Mouse (Mus musculus) myocyte (in vitro differentiated cells): ENCODE data around the gene Mc1r. TPM values are rescaled to one million over a fixed set of nuclear protein-coding genes. Genes with fewer than 3 reads are reported as not detected.

Source experiments
- H3K27me3 ChIP-seq: one replicate; pipeline ENCODE4 v1.6.1; 2011; ENCODE audit not compliant: control insufficient read depth, insufficient read depth, insufficient read length
- H3K36me3 ChIP-seq: one replicate; pipeline ENCODE4 v1.6.1; 2011; ENCODE audit not compliant: control insufficient read depth, insufficient read depth
- H3K4me2 ChIP-seq: one replicate; pipeline ENCODE4 v1.6.1; 2011; ENCODE audit warnings: low read depth, control low read depth
- H3K4me3 ChIP-seq: one replicate; pipeline ENCODE4 v1.5.1; 2011; ENCODE audit warnings: mild to moderate bottlenecking, control low read depth, moderate library complexity
- H3K79me2 ChIP-seq: one replicate; pipeline ENCODE4 v1.6.1; 2011; ENCODE audit not compliant: control insufficient read depth, insufficient read depth
- H3ac ChIP-seq: one replicate; pipeline ENCODE4 v1.6.1; 2011; ENCODE audit not compliant: control insufficient read depth, insufficient read length
- CEBPB ChIP-seq: IDR thresholded peaks from 2 replicates; pipeline ENCODE4 v1.6.1; 2011; ENCODE audit warnings: mild to moderate bottlenecking, moderate library complexity; ENCODE audit not compliant: poor library complexity, insufficient read depth, severe bottlenecking
- E2F4 ChIP-seq: IDR thresholded peaks from one replicate; pipeline ENCODE4 v1.6.1; 2011; ENCODE audit warnings: mild to moderate bottlenecking, control low read depth, moderate library complexity; ENCODE audit not compliant: insufficient read depth
- MAX ChIP-seq: IDR thresholded peaks from one replicate; pipeline ENCODE4 v1.6.1; 2011; ENCODE audit warnings: low read depth, mild to moderate bottlenecking, control low read depth
- MYOD1 ChIP-seq, 3 experiments: IDR thresholded peaks; one replicate each; pipeline ENCODE4 v1.6.1; 2011; ENCODE audit warnings: control low read depth in 2 of 3, low read depth in 2 of 3, mild to moderate bottlenecking in 2 of 3, moderate library complexity in 1 of 3; ENCODE audit not compliant: insufficient read length in 2 of 3, control insufficient read depth in 1 of 3
- MYOG ChIP-seq, 3 experiments: IDR thresholded peaks; one replicate each; pipeline ENCODE4 v1.6.1; 2011; ENCODE audit warnings: control low read depth in 2 of 3, low read depth in 2 of 3, mild to moderate bottlenecking in 2 of 3; ENCODE audit not compliant: insufficient read length in 2 of 3, control insufficient read depth in 1 of 3, insufficient read depth in 1 of 3
- POLR2A ChIP-seq: IDR thresholded peaks from one replicate; pipeline ENCODE4 v1.6.1; 2011; ENCODE audit warnings: low read depth, mild to moderate bottlenecking, control low read depth, moderate library complexity; ENCODE audit not compliant: insufficient read length
- POLR2AphosphoS2 ChIP-seq: IDR thresholded peaks from one replicate; pipeline ENCODE4 v1.6.1; 2011; ENCODE audit warnings: low read depth, control low read depth; ENCODE audit not compliant: insufficient read length
- REST ChIP-seq: IDR thresholded peaks from one replicate; pipeline ENCODE4 v1.6.1; 2011; ENCODE audit warnings: mild to moderate bottlenecking, control low read depth, moderate library complexity; ENCODE audit not compliant: insufficient read depth, insufficient read length
- SRF ChIP-seq: IDR thresholded peaks from one replicate; pipeline ENCODE4 v1.6.1; 2011; ENCODE audit warnings: low read depth; ENCODE audit not compliant: control insufficient read depth, insufficient read length
- TCF12 ChIP-seq: IDR thresholded peaks from one replicate; pipeline ENCODE4 v1.6.1; 2011; ENCODE audit warnings: mild to moderate bottlenecking, control low read depth; ENCODE audit not compliant: poor library complexity, insufficient read depth, severe bottlenecking
- TCF3 ChIP-seq: IDR thresholded peaks from one replicate; pipeline ENCODE4 v1.6.1; 2011; ENCODE audit warnings: low read depth, control low read depth; ENCODE audit not compliant: insufficient read length
- USF1 ChIP-seq: IDR thresholded peaks from one replicate; pipeline ENCODE4 v1.6.1; 2011; ENCODE audit warnings: low read depth, mild to moderate bottlenecking, control low read depth, moderate library complexity
- polyA plus RNA-seq: library from polyadenylated mRNA; unstranded; fragments of >200 nt; fragmentation: generic; extraction: Trizol; gene quantifications from one replicate; pipeline ENCODE4 v1.2.1, GENCODE M21; 2012; ENCODE audit warnings: missing spikeins

Gene Mc1r
- polyA plus RNA-seq, 1 experiment = 0.02 TPM

- no peak overlapping the region for H3K4me2 ChIP-seq
- TF ChIP-seq USF1 = no peak
Observed at GRCm38 (mm10) chr8:123404521-123404920, 2.4 kb upstream of the Mc1r start.

GRCm38 (mm10) chr8:123407612-123408011, 705 bp downstream of the Mc1r start:
- Histone ChIP-seq H3K36me3 (peaks cover 6% of the 10 kb centered on the region), H3K27me3 (no peaks in the 10 kb centered on the region), H3K4me2 (no peak overlapping the region), H3K4me3 (no peak overlapping the region), H3K79me2 (no peaks in the 10 kb centered on the region), H3ac (no peak overlapping the region)
- TF ChIP-seq POLR2AphosphoS2 (no peak), MYOD1 (IDR thresholded peaks at IDR 0.05; ENCODE audit: control insufficient read depth in 1 of 3, insufficient read length in 2 of 3, low read depth in 2 of 3) (no peak), SRF (no peak)

More at GRCm38 (mm10) chr8:123404521-123404920, 2.4 kb upstream of the Mc1r start:
- no peaks in the 10 kb centered on the region for H3K79me2 ChIP-seq
- no peak overlapping the region for H3K4me3 ChIP-seq
- peaks cover 12% of the 10 kb centered on the region for H3K36me3 ChIP-seq
- no peak overlapping the region for H3ac ChIP-seq
- no peaks in the 10 kb centered on the region for H3K27me3 ChIP-seq

GRCm38 (mm10) chr8:123408586-123409544, 2.0 kb downstream of the Mc1r start:
- peak overlapping the region; percentile 79 for H3K4me2 ChIP-seq
- TF ChIP-seq POLR2AphosphoS2 (no peak), E2F4 (no peak), MYOG (IDR thresholded peaks at IDR 0.05; ENCODE audit: control insufficient read depth in 1 of 3, insufficient read depth in 1 of 3, insufficient read length in 2 of 3, low read depth in 2 of 3) (peak; percentile 39 to 92 (median 84)), MYOD1 (IDR thresholded peaks at IDR 0.05; ENCODE audit: control insufficient read depth in 1 of 3, insufficient read length in 2 of 3, low read depth in 2 of 3) (peak; percentile 20 to 91 (median 75)), TCF12 (peak; percentile 43), POLR2A (no peak), REST (no peak), USF1 (no peak), SRF (no peak), TCF3 (peak; percentile 56), MAX (no peak), CEBPB (no peak)
- no peaks in the 10 kb centered on the region for H3K27me3 ChIP-seq
- no peaks in the 10 kb centered on the region for H3K36me3 ChIP-seq
- H3K4me3 ChIP-seq = no peak overlapping the region
- H3ac ChIP-seq = no peak overlapping the region
- H3K79me2 ChIP-seq = peaks cover 5% of the 10 kb centered on the region

- peaks cover 7% of the 10 kb centered on the region for H3K79me2 ChIP-seq
- H3K27me3 ChIP-seq = no peaks in the 10 kb centered on the region
- H3K4me3 ChIP-seq = peak overlapping the region; percentile 40
- H3ac ChIP-seq = no peak overlapping the region
- no peaks in the 10 kb centered on the region for H3K36me3 ChIP-seq
- peak overlapping the region; percentile 79 for H3K4me2 ChIP-seq
- peak in 1 of 3 experiments; percentile 50 for TF ChIP-seq MYOG (IDR thresholded peaks at IDR 0.05; ENCODE audit: control insufficient read depth in 1 of 3, insufficient read depth in 1 of 3, insufficient read length in 2 of 3, low read depth in 2 of 3)
- peak in 1 of 3 experiments; percentile 43 for TF ChIP-seq MYOD1 (IDR thresholded peaks at IDR 0.05; ENCODE audit: control insufficient read depth in 1 of 3, insufficient read length in 2 of 3, low read depth in 2 of 3)
- TF ChIP-seq POLR2A = no peak
Observed at GRCm38 (mm10) chr8:123410049-123410587, 3.2 kb downstream of the Mc1r start.

GRCm38 (mm10) chr8:123410788-123411187, 3.9 kb downstream of the Mc1r start:
- peak overlapping the region; percentile 79 for H3K4me2 ChIP-seq
- peak overlapping the region; percentile 35 for H3ac ChIP-seq
- no peaks in the 10 kb centered on the region for H3K27me3 ChIP-seq
- TF ChIP-seq CEBPB (no peak), TCF12 (no peak), MAX (no peak), POLR2AphosphoS2 (no peak), REST (no peak), E2F4 (no peak), TCF3 (no peak), MYOD1 (IDR thresholded peaks at IDR 0.05; ENCODE audit: control insufficient read depth in 1 of 3, insufficient read length in 2 of 3, low read depth in 2 of 3) (no peak), USF1 (no peak), POLR2A (no peak), SRF (no peak), MYOG (IDR thresholded peaks at IDR 0.05; ENCODE audit: control insufficient read depth in 1 of 3, insufficient read depth in 1 of 3, insufficient read length in 2 of 3, low read depth in 2 of 3) (no peak)
- peak overlapping the region; percentile 40 for H3K4me3 ChIP-seq
- H3K36me3 ChIP-seq = no peaks in the 10 kb centered on the region
- peaks cover 9% of the 10 kb centered on the region for H3K79me2 ChIP-seq
